Mouse (Mus musculus): ENCODE data around the gene Nek1.

DNA sequence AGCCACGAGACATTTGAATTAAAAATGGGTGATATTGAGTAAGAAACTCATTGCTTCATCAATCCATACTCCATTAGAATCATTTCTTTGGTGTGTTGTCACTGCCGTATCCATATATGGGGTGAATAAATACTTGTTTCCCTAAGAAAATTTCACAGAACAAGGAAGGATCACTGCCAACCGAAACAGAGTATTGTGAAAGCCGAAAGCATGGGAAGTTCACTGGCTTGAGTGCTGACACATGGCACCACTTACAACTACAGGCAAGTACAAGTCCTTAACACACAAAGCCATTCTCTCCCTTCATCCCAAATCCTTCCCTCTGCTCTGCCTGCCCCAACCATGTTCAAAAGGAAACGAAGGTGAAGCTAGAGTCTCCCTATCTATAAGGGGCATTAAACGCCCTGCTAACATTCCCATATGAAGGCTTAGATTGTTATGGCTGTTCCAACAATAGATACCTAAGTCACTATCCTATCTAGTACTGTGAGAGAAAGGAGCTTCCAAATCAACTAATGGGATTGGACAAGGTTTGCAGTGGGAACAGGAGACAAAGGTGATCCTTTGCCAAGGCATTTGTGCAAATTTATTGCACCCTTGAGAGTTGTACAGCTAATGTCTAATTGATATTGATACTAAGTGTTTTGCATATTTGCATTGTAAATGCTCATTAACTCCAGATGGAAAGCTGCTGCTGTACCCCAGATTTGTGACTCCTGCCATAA, 168.6 kb downstream of the Nek1 start:
- TF ChIP-seq CTCF (IDR thresholded peaks at IDR 0.05; ENCODE audit: control insufficient read depth, insufficient read depth, insufficient read length) (no peak), USF1 (IDR thresholded peaks at IDR 0.05; ENCODE audit: low read depth) (no peak), MYOD1 (IDR thresholded peaks at IDR 0.05; ENCODE audit: control insufficient read depth, insufficient read length, low read depth) (no peak), CEBPB (IDR thresholded peaks at IDR 0.05; ENCODE audit: low read depth) (no peak)
